Mouse (Mus musculus) olfactory bulb, adult 2 months (tissue): ENCODE results near the gene Hyal5.

Experiments
- CTCF ChIP-seq: fragments of 200-500 bp; IDR thresholded peaks from 2 replicates; pipeline ENCODE4 v1.5.1; 2012; ENCODE audit warnings: low read depth, mild to moderate bottlenecking, low read length, moderate library complexity; ENCODE audit not compliant: insufficient read depth
- POLR2A ChIP-seq: fragments of 200-500 bp; IDR thresholded peaks from 2 replicates; pipeline ENCODE4 v1.6.1; 2012; ENCODE audit warnings: mild to moderate bottlenecking, low read depth, low read length, moderate library complexity; ENCODE audit not compliant: insufficient read depth

DNA sequence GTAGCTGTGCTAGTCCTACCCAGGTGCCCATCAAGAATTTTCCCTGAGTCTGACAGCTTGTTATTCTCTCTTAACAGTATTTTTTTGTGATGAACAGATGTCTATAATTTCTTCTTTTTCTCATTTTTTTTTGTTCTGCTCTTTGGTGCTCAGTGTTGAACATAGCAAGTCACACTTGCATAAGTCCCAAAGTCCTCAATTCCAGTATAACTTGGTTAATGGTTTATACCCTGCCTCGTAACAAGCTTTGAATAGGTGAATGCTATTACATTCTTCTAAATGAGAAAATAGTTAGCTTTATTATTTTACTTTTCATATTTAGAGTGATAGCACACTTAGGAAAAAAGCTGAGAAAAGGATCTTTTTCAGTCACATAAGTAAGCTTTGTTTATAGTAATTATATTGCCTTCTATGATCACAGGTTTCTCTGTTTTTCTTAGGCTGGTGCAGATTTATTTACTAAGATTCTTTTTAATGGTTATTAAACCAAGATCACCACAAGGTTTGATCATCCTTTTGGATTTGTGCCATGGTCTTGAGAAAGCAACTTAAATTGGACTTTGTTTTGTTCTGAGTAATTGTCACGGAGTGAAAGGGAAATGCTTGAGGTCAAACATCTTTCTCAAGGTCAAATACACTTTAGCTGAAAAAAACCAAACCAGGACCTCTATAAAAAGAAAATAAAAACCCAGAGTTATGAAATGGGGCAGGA lies 52.4 kb downstream of the Hyal5 start:
- TF ChIP-seq POLR2A (no peak), CTCF (no peak)
